Mouse (Mus musculus): ENCODE measurements around the gene Mapk7.

The Mapk7 gene

DNA sequence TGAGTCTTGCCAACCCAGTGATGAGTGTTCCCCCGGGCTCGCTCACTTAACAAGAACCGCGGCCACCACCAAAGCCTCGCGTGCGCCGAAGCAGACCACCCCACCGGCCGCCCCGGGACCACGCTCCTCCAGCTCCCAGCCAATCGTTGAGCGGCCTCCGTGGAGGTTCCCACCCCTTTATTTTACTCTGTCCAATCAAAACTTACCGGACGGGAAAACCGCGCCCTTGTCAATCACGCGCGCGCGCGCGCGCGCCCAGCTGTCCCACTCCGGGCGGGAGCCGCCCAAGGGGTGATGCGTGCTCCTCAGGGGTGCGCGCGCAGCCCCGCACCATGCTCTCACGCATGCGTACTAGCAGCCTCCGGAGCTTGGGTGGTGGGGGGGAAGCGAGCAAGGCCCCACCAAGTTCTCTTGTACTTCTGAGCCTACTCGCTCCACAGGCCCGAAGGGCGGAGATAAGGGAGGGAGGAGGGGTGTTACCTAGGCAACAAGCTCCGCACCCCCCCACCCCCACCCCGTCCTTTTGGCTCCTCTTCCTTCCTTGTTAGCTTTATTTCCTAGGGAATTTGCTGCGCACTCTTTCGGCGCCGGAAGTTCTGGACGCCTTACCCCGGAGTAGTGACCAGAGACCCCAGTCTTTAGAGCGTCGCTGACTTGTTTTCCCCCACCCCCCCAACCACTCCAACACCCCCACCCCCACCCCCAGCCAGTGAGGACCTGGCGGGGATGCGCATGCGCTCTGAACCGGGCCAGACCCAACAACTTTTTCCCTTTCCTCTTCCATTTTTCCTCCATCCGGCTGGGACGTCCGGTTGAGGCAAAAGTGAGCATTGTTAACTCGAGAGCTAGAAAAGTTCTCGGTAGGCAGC is at the start of gene Mapk7:
Gene Mapk7, minus strand, starts transcription at position 278 of the 869 bp plus-strand sequence.
- DNase-seq (ENCODE audit: low read depth, low spot score): peak; percentile 92

DNA sequence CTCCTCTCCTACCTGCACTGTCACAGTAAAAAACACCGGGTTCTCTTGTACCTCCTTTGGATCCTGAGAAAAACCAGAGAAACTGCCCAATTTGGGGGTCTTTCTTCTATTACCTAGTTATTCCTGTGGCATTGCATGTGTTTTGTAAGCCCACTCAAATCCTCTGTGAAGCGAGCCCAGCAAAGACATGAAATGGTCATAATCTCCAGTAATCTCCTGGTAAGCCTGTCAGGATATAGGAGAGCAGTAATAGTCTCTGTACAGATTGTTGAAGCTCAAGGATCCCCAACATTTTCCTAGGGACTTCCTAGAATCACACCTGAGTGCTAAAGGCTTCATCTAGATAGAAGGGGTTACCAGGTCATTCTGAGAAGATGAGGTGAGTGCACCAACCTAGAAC is 46.9 kb upstream of the Mapk7 start:
- DNase-seq (ENCODE audit: low read depth, low spot score): peak; percentile 52

DNA sequence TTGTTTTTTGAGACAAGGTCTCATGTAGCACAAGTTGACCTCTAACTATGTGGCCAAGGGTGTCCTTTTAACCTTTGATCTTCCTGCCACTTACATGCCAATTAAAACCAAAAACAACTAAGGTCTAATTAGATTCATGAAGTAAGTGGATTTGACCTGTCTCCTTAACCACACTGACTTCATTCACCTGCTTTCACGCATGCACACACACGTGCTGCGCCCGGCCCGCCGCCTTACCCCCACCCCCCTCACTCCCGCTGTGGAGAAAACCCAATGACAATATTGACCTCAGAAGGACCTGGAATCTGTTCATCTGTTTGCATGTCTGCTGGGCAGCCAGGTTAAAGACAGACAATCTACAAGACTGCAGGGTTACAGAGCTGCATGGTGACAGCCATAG is 46.4 kb upstream of the Mapk7 start:
- no peak for DNase-seq (ENCODE audit: low read depth, low spot score)

DNA sequence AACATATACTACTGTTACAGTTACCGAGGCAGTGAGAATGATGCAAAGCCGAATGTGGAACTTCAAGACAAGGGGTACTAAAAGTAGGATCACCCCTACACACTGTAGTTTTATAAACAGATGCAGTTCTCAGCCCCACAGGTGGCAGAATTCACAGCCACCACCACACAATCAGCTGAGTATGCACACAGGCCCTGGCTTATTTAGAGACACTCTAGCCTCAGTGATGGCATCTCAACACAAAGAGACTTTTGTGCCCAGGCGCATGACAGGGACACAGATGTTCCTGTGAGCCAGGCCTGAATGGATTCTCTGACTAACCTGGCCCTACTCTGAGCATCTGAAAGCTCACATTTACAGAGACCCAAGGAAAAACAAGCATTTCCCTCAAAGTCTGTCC is 43.2 kb upstream of the Mapk7 start:
- DNase-seq (ENCODE audit: low read depth, low spot score): no peak

DNA sequence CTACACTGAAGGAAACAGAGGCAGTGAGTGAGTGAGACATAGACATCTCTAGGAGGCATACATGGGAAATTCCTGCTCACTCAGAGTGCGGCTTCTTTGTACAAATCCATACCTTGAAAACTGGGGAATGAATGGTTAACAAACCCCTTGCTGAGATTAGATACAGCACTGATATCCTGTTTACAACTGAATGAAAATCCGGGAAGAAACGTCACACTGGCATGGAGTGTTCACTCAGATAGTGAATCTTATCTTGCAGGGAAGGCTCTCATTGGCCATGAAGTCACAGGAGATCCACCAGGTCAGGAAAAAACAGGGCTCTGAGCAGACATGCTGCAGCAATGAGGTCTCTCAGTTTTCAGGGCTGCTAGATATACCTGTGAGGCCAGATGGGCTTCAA is 42.7 kb upstream of the Mapk7 start:
- no peak for DNase-seq (ENCODE audit: low read depth, low spot score)

DNA sequence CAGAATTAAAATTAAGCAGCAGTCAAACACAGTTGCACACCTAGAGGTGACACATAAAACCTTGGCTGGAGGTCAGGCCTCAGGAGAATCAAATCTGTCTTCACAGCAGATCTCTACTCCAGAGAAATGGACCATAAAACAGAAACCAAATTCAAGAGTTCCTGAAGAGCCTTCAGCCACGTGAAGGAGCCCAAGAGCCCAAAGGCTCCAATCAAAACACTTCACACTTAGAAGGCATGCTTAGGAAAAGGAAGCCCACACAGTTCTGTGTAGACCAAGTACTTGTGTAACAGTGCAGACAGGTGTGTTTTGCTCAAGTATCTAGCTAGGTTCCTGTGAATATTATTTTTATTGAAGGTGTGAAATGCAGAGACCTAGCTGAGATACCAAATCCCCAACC is 41.3 kb upstream of the Mapk7 start:
- no peak for DNase-seq (ENCODE audit: low read depth, low spot score)

DNA sequence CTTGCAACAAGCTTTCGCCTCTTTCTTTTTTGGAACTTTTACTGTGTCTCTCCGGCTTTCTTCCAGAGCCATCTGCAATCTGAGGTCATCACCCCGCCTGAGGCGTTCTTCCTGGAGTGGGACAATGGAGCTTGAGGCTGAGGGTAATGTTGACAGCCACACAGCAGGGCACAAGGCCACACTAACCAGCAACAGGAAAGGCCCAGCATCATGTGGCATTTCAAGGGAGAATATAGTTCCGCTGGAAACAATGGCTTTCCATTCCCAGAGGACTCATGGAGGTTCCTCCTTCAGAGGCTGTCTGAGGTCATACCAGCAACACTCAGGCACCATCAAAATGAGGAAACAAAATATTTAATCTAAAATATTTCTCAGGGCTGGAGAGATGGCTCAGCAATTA is 39.4 kb upstream of the Mapk7 start:
- DNase-seq (ENCODE audit: low read depth, low spot score): no peak

DNA sequence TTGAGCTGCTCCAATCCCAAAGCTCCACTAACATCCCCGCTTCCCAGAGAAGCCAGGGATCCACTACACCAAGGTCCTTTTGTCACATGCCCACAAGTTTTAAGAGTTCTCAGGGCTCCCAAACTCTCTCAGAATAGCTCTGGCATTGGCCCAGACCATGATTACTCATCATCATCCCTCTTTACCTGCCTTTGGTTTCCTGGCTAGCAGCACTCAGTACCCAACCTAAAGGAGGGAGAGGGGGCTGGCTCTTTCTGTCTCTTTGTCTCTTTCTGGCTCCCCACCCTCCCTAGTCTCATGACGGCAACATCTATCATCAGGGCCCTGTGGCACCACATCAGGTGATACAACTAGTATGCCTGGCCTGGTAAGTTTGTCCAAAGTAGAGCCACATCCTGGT is 38.6 kb upstream of the Mapk7 start:
- DNase-seq (ENCODE audit: low read depth, low spot score): no peak

DNA sequence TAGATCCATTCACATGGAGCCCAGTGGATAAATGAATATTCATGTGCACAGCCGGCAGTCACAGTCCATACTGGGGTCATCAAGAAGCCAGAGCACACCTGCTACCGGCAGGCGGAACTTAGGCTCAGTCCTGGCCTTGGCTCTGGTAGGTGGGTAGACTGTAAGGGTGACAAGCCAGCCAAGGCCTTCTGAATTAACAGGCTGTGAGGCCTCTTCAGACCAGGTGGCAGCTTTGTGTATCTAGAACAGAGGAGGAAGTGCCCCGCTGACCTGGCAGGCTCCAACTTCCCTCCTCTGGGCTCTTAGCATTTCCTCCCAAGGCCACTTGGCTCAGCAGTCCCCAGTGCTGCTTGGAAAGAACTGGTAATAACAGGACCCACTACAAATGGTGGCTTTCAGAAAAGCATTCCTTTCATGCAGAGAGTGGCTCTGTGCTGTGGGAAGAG is 35.1 kb upstream of the Mapk7 start:
- no peak for DNase-seq (ENCODE audit: low read depth, low spot score)

DNA sequence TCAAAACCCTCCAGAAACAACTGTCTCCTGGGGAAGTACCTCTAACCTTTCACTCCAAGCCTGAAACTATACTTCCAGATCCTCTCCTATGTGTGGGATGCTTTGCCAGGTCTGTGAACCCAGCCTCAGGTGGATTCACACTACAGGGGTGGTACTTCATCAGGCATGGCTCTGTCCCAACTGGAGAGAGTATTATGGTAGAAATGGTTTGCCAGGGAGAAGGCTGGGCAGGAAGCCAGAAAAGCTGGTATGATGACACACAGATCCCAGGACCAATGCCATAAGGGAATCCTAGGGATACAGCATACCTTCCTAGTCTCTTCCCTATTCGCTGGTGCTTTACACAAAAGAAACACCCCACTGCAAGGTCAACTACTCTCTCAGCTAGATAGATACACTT is 32.7 kb upstream of the Mapk7 start:
- DNase-seq (ENCODE audit: low read depth, low spot score): no peak

DNA sequence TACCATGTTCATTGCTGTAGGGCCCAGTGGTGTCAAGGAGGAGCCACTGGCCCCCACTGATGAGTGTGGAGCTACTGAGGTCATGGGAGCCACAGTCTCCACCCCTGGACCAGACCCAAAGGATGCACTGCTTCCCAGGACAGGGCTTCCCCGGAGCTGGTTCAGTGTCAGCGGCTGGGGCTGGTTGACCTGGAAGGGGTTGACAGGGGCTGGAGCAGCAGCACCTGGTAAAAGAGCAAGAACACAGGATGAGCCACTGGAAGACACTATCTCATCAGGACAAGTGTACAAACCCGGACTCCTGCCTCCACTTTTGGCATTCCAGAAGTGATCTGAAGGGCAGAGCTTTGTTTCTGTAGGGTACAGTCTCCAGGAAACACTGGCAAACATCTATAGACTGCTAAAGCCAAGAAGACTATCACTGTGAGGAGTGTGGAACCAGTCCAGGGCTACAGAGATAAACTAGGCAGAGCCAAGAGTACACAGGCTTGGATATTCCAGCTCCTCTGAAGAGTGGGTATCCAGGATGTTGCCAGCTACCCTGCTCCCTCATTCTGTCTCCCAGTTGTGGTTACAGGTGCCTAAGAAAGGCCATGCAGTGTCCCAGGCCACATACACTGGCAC is 25.4 kb upstream of the Mapk7 start:
- DNase-seq (ENCODE audit: low read depth, low spot score): no peak

DNA sequence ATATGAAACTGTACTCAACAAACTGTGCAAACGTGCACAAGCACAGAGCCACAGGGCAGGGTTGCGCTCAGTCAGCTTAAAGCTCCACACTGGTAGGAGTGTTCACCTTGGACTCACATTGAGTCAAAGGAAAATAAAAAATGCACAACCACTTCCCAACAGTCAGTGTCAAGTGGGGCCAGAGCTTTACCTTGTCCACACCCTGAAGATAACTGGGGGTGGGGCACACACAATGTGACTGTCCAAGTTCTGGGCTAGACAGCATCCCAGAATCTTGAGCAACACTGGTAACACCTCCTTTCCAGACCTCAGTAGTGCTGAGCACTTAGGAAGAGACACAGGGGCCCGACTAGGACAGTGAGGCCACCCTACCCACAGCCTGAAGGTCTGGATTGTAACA is 24.7 kb upstream of the Mapk7 start:
- no peak for DNase-seq (ENCODE audit: low read depth, low spot score)

DNA sequence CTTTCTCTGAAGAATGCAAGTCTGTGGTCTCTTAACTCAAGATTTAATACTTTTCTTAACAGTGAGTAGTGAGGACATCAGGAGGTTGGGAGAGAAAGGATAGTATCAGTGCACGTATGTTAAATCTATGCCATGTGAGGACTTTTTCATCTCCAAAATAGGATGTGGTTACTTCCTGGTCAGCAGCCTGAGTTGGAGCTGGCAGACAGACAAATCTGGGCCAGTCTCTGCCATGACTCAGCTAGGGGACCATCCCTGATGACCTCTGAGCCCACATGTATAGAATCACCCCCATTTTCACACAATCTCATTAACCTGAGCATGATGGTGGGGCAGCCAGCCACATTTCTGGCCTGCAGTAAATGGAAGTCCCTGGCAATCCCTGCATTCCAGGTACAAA is 23.8 kb upstream of the Mapk7 start:
- no peak for DNase-seq (ENCODE audit: low read depth, low spot score)

DNA sequence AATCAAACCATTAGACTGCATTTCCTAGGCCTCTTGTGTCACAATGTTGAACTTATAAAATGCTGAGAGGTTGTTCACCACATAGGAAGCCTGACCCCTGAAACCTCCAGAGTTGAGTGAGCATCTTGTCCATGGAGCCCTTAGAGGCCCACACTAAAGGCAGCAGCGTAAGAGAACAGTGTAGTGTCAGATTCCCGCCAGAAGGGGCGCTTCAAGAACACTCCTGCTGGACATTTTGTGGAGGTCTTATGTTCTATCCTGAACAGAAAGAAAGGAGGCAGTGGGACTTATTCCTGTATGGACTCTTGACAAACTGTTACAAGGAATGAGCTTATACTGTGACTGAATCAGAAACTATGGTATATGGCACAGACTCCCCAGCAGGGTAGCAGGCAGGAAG is 20.7 kb upstream of the Mapk7 start:
- DNase-seq (ENCODE audit: low read depth, low spot score): no peak

DNA sequence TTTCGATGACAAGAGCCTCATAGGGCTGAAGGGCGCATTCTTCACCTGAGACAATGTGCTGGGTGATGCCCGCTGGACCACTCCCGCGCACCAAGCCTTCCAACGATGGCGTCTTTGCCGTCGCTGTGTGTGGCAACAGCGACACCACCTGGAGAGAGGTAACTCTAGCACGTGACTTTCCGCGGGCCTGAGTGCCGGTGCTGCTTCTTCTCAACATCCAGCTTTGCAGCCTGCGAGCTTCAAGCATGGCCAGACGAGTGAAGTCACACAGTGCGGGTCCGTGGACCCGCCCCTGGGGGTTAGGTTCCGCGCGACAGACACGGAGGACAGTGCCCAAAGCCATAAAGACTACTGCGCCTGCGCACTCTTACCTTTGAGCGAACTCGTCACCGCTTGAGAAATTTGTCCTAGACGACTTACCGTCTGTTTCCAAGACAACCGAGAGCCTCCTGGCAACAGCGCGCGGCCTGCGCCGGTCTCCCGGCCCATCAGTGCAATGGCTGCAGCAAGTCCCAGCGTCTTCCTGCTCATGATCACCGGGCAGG is 10.6 kb upstream of the Mapk7 start, which contains the start of gene B9d1:
Gene B9d1, plus strand, starts transcription at position 432 of the 545 bp plus-strand sequence.
- DNase-seq (ENCODE audit: low read depth, low spot score): peak; percentile 99

DNA sequence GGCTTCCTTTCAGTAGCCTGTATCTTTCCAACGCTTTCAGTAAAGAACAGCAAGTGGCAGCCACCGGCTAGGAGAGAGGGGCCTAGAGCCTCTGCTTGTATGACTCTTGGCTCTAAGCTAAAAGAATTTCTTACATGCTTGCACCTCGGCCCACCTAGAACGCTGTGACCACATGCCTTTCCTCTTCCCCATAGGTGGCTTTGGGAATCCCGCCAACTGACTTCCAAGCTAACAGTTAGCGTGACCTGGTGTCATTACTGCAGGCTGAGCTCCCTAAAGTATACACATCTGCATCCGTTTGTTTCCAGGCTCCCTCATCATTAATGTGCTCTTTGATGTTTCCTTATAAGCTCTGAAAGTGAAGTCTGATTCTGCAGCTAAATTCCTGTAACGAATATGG is 9.7 kb upstream of the Mapk7 start:
- no peak for DNase-seq (ENCODE audit: low read depth, low spot score)

DNA sequence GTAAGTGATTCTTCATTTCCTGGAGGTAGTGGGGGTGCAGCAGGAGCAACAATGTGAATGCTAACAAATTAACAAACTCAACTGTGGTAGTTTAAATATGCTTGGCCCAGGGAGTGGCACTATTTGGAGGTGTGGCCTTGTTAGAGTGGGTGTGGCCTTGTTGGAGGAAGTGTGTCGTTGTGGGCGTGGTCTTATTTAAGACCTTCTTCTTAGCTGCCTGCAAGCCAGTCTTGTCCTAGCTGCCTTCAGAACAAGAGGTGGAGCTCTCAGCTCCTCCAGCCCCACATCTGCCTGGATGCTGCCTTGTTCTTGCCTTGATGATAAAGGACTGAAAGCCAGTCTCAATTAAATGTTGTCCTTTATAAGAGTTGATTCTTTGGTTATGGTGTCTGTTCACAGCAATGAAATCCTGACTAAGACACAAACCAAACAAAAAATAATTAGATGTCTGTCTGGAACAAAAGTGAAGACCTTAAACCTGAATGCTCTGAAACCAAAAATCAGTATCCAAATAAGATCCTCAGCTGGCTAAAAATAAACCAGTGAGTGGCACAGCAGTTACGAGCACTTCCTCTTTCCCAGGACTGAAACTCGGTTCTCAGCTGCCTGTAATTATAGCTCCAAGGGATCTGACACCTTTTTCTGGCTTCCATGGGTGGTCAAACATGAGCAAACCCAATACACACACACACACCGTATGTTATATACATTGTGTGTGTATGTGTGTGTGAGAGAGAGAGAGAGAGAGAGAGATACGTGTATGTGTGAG is 4.7 kb upstream of the Mapk7 start:
- DNase-seq (ENCODE audit: low read depth, low spot score): no peak

DNA sequence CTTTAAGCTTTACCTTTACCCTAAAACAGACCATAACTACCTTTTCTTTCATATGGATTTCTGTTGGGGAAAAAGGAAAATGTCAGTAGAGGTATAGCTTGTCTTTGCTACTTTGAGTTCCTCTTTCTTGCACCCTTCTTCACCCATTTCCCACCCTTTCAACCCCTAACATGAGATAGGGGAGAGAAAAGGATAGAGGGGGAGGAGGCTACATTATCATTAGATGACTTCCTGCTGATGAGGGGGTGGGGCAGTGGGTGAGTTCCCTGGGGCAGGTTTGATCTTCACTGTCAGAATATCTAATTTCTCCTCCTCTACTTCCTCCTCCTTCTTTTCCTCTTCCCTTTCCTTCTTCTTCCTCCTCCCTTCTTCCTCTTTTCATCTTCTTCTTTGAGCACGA is 3.3 kb upstream of the Mapk7 start:
- no peak for DNase-seq (ENCODE audit: low read depth, low spot score)

DNA sequence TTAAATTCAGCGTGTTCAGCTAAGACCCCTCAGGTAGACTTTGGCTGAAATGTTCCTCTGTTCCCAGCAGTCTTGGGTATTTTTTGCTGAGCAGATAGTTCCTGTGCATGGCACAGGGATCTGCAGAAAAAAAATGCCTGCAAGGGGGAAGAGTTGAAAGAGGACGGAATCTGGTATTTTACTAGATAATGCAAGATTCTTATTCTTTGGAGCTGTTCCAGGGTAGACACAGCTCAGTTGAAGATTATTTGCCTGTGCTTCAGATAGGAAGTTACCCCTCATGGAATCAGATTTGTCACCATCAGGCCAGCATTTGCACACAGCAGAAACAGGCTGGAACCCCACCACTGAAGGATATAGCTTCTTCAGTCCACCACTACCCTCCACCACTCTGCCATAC is 1.3 kb upstream of the Mapk7 start:
- no peak for DNase-seq (ENCODE audit: low read depth, low spot score)

DNA sequence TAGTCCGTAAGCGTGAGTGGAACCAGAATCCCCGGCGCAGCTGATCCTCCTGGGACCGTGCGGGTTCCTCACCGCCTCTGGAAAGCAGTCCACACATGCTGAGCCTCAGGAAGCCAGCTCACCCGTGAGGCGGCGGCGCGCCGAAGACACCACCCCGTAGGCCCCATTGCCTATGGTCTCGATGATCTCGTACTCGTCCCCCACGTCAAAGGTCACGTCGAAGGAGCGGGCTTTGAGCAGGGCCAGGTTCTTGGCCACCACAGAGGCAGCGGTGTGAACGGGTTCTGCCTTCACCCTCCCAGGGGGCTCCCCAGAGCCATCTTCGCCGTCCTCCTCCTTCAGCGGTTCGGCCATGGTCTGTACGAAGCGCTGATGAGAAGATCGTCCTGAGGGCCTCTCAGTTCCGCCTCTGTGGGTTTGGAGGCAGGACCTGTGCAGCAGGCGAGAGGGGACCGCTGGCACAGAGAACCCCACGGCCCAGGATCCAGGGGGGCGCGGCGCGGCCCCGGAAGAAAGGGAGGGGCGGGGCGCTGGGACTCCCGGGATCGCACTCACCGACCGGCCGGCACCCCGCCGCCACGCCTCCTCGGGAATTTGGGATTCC is 579 bp downstream of the Mapk7 start:
- no peak for DNase-seq (ENCODE audit: low read depth, low spot score)

DNA sequence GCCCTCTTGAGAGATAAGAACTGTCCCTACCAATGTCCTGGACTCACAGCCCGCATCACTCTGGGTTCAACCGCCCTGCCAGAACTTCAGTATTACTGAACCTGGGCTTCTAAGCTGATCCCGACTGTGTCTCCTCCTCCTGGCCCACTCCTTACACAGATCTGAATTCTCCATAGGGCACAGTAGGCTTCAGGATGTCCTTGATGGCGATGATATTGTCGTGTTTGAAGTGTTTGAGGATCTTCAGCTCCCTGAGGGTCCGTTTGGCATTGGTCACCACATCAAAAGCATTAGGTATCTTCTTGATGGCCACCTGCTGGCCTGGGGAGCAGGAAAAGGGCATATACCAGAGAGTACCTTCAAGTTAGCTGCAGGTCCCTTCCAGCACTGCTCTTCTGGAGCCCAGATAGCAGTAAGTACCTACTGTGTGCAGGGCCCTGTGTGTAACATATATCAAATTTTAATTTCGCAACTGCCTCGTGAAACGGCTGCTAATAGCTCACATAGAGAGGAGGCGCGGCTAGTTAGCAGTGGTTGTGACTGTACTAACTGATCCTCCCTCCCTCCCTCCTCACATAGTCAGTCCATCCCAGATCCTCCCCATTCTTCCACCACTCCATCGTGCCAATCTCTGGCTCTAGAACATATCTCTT is 1.3 kb downstream of the Mapk7 start:
- DNase-seq (ENCODE audit: low read depth, low spot score): no peak

Measured in retina, adult 2 months (tissue).